Comparison of ENCODE assay signal across 11 mouse cellular contexts in the genomic region with DNA sequence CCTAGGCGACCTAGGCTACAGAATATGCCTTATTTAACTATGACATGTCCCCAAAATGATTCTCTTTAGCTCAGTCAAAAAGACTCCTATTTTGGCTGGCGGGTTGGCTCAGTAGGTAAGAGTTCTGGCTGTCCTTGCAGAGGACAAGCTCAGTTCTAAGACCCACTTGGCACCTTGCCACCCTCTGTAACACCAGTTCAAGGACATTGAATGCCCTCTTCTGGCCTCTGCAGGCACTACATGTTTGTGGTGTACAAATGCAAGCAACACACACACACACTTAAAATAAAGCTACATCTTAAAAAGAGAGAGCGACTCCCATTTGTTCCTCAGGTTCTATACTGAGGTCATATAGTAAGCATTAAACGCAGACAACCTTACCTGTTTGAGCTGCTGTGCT. TPM values are rescaled to one million over a fixed set of nuclear protein-coding genes. Genes with fewer than 3 reads are reported as not detected.
A peak's percentile ranks its signal among the peaks of the same experiment; 100 is the strongest.
DNase-seq lines count a peak whose midpoint lies in the region; TF ChIP-seq lines count a peak whose summit lies in the region.
"Had no signal": no experiment of that assay in that cellular context is flagged by ENCODE, and none has a peak within 500 bp of the region (broad histone marks: within the 10 kb centered on the region; RNA-seq: fewer than 3 reads in every experiment).

No protein-coding gene starts in this region.

- no peak for TF ChIP-seq CTCF in thymus, adult 2 months (IDR thresholded peaks at IDR 0.05; ENCODE audit: borderline replicate concordance, control insufficient read depth, extremely low read depth, insufficient read depth, low read length, poor library complexity)
- TF ChIP-seq CTCF in bone marrow, adult 2 months (IDR thresholded peaks at IDR 0.05; ENCODE audit: control insufficient read depth, insufficient read depth, low read length) = 0 out of 2 replicates have a peak, but pooled peaks have one; percentile 20

- no peaks in the 10 kb centered on the region for H3K4me1 ChIP-seq in thymus, adult 2 months (replicated peaks; ENCODE audit: control insufficient read depth, insufficient read depth, low read length)
- peaks cover 4% of the 10 kb centered on the region; the same call in 1 of the 2 replicates for H3K4me1 ChIP-seq in bone marrow, adult 2 months (ENCODE audit: control insufficient read depth, insufficient read depth, low read length)

- H3K36me3 ChIP-seq in thymus, adult 2 months (ENCODE audit: control insufficient read depth, insufficient read depth, low read length) = peaks cover 66% of the 10 kb centered on the region

- TF ChIP-seq POLR2A in thymus, adult 2 months (IDR thresholded peaks at IDR 0.05; ENCODE audit: control insufficient read depth, extremely low read depth, insufficient read depth, low read length, poor library complexity) = no peak
- TF ChIP-seq POLR2A in bone marrow, adult 2 months (IDR thresholded peaks at IDR 0.05; ENCODE audit: borderline replicate concordance, control insufficient read depth, low read depth, low read length) = no peak

- H3K27ac ChIP-seq in thymus, adult 2 months (ENCODE audit: control insufficient read depth, insufficient read depth, low read length) = no peak overlapping the region
- no peak overlapping the region for H3K27ac ChIP-seq in bone marrow, adult 2 months (ENCODE audit: control insufficient read depth, insufficient read depth, low read depth, low read length, poor library complexity)
- H3K27ac ChIP-seq: left cerebral cortex, adult 2 months had no signal

- DNase-seq in kidney, adult 18-20 months = peak; percentile 5
- DNase-seq in kidney, adult 11 months = no peak
- DNase-seq in thymus, adult 2 months = peak; percentile 22
- DNase-seq in thymus, postnatal 10 days (ENCODE audit: low spot score in 2 of 2) = no peak
- peak; percentile 9 to 16 for DNase-seq in thymus, postnatal 36 days
- DNase-seq in spleen, postnatal 36 days (ENCODE audit: low spot score in 2 of 2) = no peak
- DNase-seq in heart, adult 9 months (ENCODE audit: low spot score in 2 of 2) = no peak
- DNase-seq: adrenal gland, adult 2 months; heart, postnatal 10 days had no signal

- 98% methylated on average over 4 of the region's 4 CpGs for WGBS in thymus, adult 2 months
- WGBS in bone marrow, adult 2 months = 95% methylated on average over 4 of the region's 4 CpGs

- H3K27me3 ChIP-seq in thymus, adult 2 months (ENCODE audit: control insufficient read depth, insufficient read depth, low read length) = no peaks in the 10 kb centered on the region

- no peak overlapping the region for H3K4me3 ChIP-seq in thymus, adult 2 months (ENCODE audit: control insufficient read depth, insufficient read depth, low read length)
- no peak overlapping the region for H3K4me3 ChIP-seq in bone marrow, adult 2 months (replicated peaks; ENCODE audit: control insufficient read depth, low read depth, low read length)
- H3K4me3 ChIP-seq: left cerebral cortex, adult 2 months had no signal

RNA-seq across cellular contexts. Expression of a gene that starts 16.2 kb away (rescaled TPM):
- polyA plus RNA-seq in thymus, adult 2 months (2012; rRNA removed) = 11.1 and 11.2 TPM in 2 replicates
- 26.1 and 35.5 TPM in 2 replicates for polyA plus RNA-seq in bone marrow, adult 2 months (2011; ENCODE audit: insufficient read depth, insufficient read length, low replicate concordance, missing spikeins)

RNA-seq across cellular contexts. Expression of a gene that starts 38.6 kb away (rescaled TPM):
- polyA plus RNA-seq in thymus, adult 2 months (2012; rRNA removed) = 1.9 and 2.1 TPM in 2 replicates
- polyA plus RNA-seq in bone marrow, adult 2 months (2011; ENCODE audit: insufficient read depth, insufficient read length, low replicate concordance, missing spikeins) = 4.9 and 8.9 TPM in 2 replicates

Comparison
In these comparisons a context has a peak if more than half of its experiments do, and no peak if none do; other contexts are left out.
1. DNase-seq: peak in kidney, adult 18-20 months (single experiment), thymus, adult 2 months (single experiment) and thymus, postnatal 36 days (2 of 2); none in kidney, adult 11 months (single experiment), thymus, postnatal 10 days (0 of 2), spleen, postnatal 36 days (0 of 2) and heart, adult 9 months (0 of 2).